Mouse (Mus musculus) erythroid progenitor cell, adult 5-6 weeks (primary cell): Measurements from ENCODE around the gene Tnf. TPM values are rescaled to one million over a fixed set of nuclear protein-coding genes. Genes with fewer than 3 reads are reported as not detected.

ENCODE experiments used
- ATAC-seq: replicated peaks from 2 replicates; pipeline ENCODE4 v1.8.0; 2016; ENCODE audit warnings: moderate number of reproducible peaks, mild to moderate bottlenecking, moderate TSS enrichment, inconsistent platforms; ENCODE audit not compliant: poor library complexity, low FRiP score, severe bottlenecking
- total RNA-seq, 2 experiments: library from RNA; stranded (forward) in 1 of 2; stranded (reverse) in 1 of 2; fragments of 150-400 nt in 1 of 2; fragments of 186-747, 209-891 nt in 1 of 2; gene quantifications; 2 replicates each; pipeline versions ENCODE4 v1.2.3 to v1.2.4; 2015 to 2017; ENCODE audit warnings: low replicate concordance in 2 of 2

Tnf gene
- total RNA-seq, 2 experiments from 2014 or later = 3.2 to 9.6 TPM

DNA sequence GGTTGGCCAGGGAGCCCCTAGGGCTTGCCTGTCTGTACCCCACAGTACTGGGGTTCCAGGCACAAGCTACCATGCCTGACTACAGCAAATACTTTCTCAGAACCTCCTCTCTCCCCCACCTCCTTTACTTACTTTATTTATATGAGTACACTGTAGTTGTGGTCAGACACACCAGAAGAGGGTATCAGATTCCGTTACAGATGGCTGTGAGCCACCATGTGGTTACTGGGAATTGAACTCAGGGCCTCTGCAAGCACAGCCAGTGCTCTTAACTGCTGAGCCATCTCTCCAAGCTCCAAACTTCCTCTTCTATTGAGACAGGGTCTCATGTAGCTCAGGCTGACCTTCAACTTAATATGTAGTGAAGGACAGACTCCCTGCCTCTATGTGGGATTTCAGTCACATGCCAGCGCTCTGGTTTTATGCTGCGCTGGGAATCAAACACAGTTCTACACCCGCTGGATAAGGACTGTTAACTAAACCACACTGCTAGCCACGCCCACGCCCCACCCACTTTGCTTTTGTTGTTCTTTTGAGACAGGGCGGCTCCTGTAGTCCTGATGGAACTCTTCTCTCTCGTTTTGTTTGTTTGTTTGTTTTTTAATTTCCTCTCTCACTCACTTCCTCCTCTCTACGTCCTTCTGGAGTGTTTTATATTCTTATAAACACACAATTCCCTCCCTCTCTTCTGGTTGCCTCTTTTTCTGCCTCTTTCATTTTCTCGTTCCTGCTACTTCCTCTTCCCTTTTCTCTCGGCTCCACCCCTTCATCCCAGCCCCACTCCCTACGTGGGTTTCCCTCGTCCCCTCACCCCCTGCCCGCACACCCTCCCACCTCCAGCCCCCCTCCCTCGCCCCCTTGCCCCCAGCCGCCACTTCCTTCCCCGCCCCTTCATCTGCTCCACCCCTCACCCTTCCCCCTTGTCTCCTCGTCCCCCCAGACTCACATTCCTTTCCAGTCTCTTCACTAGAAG, 15.9 kb downstream of the Tnf start:
- ATAC-seq = peak; percentile 56; the same call in 1 of the 2 replicates

DNA sequence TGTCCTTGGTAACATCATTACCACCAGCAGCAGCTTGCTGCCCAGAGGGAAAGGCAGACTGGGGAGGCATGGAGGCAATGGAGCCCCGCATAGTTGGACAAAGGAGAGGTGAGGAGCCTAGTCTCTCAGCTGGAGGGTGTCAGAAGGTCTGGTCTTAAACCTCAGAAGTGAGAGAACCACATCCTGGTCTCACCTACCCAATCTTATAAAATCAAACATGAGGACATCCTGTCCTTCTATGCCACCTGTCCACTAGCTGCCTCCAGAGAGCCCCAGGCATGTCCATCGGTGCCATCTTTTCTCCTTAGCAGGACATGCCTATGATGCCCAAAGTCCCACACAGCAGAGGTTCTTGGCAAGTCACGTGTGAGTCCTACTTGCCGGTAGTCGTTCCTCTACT, 21.7 kb downstream of the Tnf start:
- no peak for ATAC-seq

DNA sequence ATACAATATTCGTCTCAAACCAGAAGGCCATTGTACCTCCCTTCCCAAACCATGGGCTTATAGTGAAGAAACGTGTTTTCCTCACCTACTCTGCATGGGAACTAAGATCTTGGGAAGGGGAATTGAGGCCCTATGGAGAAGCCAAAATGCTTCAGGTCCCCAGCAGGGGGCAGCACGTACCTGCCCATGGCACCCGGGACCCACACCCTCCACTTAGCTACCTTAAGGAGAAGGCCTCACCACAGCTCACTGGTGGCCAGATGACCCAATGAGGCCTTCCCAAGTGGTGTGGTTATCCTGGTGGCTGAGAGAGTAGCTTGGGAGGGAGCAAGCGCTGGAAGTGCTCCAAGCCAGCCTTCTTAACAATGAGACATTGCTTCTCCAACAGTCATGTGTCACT, 23.3 kb downstream of the Tnf start:
- peak; percentile 89 for ATAC-seq

DNA sequence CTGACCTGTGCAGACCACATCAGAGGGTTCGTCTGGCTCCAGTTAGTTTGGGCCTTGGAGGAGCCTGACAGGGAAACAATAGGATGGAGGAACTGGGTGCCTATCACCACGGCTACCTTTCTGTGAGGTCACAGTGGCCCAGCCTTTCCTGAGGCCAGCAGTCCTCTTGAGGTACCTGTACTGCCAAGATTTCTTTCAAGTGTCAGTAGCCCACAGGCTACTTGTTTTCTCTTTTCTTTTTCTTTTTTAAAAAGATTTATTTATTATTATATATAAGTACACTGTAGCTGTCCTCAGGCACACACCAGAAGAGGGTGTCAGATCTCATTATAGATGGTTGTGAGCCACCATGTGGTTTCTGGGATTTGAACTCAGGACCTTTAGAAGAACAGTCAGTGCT, 25.8 kb downstream of the Tnf start, which contains the start of gene Aif1:
Aif1 (minus strand) TSS at position 101 of the 400 bp plus-strand sequence.
- ATAC-seq = no peak

DNA sequence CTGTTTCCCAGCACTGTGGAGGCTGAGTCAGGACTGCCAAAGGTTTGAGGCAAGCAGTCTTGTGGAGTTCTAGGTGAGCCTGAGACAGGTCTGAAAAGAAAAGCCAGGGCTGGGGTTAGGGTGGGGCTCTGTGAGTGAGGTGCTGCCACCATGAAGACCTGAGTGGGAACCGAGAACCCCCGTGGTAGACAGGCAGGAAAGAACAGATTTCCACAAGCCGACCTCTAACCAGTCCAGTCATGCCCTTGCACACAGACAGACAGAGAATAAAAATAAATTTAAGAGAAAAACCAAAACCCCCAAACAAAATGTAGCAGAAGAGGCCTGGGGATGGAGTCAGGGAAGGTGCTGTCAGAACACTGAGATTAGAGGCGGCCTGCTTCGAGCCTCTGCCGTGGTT, 26.4 kb downstream of the Tnf start:
- no peak for ATAC-seq

DNA sequence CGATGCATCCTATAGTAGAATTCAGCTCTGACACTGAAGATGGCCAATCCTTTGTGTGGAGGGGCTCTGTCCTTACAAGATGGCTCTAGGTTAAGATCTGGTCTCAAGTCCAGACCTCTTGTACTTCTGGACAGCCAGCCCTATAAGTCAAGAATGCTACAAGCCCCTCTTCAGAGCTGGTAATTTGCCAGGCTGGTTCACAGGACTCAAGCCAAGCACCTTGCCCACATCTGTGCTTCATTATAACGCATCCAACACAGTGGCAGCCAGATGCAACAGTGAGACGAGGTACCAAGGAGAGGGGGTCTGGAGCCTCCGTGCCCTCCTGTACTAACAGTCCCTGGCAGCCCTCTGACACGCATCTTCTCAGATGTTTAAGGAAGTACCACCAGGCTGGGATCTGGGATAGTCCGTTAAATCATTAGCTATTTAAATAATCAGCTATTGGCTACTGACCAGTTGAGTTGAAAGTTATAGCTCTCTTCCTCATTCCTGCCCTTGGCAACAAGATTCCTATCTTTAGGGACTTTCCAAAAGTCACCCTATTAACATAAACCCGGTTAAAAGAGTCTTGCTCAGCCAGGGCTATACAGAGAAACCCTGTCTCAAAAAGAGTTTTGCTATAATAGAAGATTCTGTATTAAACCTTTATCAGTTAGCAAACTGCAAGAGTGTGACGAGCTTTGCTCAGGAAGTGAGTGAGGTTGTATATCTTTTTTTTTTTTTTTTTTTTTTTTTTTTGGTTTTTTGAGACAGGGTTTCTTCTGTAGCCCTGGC, 27.4 kb downstream of the Tnf start:
- ATAC-seq = no peak

DNA sequence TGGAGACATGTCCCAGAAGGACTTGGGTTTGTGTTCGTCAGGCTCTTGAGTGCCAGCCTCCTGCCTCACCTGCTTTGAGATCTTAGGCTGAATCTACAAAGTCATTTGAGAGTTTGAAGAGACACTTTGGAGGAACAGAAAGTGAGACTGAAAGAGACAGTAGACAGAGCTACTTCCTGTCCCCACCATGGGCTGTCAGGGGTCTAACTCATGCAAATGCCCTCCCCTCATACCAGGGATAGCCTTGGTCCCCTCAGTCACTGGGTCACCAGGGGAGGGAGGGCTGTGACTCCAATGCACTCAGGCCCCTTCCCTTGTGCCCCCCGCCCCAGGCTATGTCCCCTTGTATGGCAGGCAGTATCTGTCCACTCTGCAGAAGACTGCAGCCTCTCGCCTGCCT, 28.5 kb downstream of the Tnf start:
- ATAC-seq = no peak

DNA sequence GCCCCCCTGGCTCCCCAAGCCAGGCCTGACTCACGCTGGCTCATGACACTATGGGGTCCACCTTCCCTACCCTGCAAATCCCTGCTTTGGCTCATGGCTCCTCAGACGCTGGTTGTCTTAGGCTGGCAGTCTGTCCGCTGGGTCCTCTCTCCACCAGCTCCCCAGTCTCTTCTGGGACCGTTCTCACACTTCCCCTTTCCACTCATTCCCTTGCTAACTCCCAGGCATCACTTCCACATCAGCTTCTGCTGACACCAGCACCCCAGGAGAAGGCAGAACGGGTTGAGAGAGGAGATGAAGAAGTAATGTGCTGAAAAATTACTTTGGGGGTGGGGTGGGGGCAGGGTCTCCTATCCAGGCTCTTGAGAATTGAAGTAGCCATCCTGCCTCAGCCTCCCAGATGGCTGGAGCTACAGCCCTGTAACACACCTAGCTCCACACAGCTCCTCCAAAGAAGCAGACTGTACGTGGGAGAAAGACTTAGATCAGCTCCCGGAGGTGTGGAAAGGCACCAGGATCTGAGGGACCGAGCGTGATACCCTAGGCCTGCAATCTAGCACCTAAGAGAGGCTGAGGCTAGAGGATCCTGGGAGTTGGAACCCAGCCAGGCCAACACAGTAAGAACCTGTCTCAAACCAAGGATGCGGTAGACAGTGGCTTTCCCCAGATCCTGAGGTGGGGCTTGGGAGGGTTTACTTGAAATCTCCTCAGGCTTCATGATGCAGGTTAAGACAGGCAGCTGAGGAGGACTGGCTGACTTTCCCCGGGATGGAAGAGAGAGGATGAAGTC, 29.2 kb downstream of the Tnf start:
- no peak for ATAC-seq

DNA sequence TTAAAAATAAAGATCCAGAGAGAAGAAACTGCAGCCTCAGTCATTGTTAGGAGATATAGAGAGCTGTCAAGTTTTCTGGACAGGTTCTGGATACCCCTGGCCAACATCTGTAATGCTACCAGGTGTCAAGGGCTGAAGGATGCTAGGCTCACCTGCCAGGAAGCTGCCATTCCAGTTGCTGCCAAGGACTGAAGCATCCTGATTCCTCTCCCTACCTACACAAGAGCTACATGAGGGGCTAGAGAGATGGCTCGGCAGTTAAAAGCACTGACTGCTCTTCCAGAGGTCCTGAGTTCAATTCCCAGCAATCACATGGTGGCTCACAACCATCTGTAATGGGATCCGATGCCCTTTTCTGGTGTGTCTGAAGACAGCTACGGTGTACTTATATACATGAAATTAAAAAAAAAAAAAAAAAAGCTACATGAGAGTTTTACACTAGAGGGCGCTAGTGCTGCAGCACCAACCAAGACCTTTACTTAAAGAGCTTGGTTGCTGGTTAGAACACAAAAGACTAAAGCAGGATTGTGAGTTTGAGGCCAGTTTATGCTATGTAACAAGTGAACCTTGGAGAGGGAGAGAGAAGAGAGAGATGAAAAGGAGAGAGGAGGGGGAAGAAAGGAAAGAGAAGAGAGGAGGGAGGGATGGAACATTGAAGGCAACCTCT, 33.1 kb downstream of the Tnf start:
- ATAC-seq = no peak

DNA sequence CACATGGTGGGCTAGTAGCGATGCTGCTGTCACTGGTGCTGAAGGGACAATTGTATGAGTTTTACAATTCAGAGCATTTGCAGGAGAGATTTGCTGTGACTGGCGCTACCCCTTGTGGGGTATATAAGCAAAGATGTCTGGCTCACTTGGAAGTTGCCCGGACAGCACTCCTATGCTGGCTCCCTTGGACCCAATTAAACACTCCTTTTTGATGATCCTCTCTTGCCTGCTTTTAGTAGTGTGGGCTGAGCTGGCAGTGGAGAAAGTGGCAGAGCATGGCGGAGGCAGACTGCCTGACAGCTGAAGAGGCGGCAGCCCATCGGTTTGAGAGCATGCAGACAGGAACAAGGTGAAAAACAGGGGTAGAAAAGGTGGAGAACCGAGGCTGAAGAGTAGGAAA, 34.0 kb downstream of the Tnf start:
- ATAC-seq = no peak

DNA sequence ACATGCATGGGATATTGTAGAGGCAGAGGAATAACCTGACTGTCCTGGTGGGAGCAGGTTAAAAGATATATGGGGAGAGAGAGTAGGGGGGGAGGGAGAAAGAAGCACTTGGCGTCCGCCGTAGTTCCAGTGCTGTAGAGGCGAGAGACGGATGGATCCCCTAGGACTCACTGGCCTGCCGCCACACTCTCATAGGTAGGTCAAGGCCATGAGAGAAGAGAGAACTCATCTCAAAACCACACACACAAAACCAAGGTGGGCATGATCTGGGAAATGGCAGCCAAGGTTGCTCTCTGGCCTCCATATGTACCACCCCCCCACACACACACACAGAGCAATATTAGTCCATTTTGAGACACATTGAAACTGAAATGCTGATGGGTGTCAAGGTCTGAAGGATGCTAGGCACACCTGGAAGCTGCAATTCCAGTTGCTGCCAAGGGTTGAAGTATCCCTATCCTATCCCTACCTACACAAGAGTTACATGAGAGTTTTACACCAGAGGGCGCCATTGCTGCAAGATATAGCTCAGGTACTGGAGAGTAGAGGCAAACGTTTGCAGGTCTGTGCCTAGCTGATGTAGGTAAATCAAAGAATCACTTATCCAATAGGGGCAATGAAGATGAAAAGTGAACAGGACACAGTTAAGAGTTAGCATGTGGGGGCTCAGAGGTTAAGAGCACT, 35.3 kb downstream of the Tnf start:
- no peak for ATAC-seq

DNA sequence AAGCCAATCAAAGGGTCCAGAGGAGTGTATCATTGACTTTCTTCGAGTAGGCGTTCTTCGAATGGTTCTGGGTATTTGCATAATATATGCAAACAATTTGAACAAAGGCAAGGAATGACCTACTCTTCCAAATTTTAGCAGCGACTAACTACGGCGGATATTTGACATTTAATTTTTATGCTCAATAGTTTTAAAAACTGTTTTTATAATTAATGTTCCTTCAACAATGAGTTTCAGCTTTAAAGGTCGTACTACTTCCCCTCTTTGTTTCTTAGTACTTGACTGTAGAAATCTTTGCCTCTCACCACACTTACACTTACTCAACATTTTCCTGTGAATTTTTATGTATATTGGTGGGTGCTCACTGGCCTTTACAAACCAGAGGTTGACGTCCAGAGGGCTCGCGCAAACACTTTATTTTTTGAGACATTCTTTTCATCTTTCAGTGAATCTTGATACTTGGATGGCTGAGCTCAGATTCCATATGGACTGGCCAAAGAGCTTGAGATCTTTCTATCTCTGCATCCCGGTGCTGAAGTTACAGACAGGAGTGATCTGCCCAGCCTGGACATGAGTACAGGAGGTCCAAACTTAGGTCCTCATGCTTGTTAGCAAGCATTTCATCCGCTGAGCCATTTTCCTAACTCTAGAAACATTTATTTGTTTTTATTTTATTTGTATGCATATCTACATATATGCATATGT, 36.2 kb downstream of the Tnf start:
- no peak for ATAC-seq

DNA sequence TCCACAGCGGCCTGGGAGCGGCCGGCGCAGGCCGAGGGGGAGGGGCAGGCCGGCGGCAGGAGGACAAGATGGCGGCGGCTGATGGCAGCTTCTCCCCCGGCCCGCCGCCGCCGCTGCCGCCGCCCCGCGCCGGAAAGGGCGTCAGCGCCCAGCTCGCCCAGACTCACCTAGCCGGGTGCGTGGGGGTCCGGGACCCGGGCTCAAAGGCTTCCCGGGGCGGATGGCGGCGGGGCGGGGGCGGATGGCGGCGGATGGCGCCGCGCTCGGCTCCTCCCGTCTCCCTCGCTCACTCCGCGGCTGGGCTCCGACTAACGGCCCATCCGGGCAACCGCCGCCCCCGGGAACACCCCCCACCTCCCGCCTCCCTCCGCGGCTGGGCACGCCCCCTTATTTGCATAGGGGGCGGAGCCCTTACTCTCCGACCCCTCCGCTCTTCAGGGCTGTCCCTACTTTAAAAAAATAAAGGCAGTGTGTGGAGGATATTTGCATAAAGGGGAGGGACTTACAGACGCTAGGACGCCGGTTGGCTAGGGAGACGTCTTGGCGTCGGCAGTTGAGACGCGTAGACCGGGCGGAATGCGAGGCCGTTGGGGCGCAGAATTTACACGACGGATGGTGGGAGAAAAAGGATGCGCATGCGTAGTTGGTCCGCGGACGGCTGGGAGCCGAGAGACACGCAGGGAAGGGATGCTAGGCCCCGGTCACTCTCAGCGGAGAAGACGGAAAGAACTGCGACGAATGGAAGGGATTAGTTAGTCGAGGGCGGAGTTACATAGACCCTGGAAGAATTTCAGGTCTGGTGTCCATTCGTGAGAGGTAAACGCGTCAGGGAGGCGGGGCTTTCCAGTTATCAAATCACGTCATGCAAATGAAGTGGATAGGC, 37.0 kb downstream of the Tnf start, which contains the start of gene Prrc2a:
Prrc2a (minus strand) TSS at position 330 of the 883 bp plus-strand sequence.
- ATAC-seq = peak; percentile 93

DNA sequence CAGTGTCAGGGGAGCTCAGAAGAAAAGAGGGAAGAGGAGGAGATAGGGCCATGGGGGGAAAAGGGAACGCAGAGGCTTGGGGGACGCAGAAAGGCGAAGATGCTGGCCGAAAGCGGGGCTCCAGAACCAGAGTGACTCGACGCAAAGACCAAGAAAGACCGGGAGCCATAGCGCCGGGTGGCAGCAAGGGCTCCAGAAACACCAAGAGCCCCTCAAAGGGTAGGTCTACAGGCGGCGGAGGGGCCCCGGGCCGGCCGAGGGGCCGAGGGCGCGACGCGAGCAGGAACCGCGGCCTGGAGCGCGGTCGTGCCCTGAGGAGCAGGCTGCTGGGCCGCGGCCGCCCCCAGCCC, 37.6 kb downstream of the Tnf start:
- no peak for ATAC-seq

DNA sequence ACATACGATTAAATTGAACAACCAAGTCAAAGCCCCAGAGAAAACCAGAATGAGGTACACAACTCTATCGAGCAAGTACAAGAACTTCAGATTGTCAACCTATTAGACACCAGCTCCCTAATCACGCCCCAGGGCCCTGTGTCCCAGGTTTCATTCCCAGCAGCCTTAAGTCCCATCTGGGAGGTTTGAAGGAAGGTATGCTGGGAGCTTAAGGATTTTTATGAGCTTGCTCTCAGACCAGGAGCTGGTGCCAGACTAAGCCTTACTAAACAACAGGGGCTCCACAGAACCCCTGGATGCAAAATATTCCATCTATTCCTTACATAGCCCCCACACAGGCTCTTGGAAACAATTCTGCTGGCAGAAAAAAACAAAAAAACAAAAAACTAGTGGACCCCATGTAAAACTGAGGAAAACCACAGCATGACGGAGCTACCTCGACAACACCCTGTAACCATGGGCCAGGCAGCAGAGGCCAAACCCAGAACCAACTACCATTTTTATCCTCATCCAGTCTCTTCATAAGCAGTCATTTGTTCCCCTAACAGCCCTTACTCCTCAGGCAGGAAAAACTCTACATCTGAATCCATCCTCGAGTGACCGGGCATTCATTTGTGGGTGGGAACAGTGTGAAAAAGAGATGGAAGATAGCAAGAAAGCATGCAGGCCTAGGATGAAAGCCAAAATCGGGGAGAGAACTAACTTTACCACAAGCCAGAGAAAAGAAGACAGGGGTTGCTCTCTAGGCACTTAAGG, 38.3 kb downstream of the Tnf start:
- ATAC-seq = no peak

DNA sequence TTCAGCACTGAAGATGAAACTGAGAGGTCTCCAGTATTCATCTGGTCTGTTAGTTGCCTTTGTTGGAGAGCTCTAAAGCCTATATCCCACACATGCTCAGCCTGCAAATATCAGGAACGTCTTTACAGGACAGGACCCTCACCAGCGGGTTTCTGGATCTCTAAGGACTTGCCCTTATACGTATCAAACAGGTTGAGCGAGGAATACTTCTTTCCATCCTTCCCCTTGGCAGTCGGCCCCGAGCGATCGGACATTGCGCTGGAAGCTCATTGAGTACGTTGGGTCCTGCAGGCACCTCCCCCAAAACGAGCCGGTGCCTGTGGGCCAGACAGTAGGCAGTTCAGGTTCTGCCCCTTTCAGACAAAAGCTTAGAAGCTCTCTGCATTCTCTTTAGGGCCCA, 39.1 kb downstream of the Tnf start:
- no peak for ATAC-seq

DNA sequence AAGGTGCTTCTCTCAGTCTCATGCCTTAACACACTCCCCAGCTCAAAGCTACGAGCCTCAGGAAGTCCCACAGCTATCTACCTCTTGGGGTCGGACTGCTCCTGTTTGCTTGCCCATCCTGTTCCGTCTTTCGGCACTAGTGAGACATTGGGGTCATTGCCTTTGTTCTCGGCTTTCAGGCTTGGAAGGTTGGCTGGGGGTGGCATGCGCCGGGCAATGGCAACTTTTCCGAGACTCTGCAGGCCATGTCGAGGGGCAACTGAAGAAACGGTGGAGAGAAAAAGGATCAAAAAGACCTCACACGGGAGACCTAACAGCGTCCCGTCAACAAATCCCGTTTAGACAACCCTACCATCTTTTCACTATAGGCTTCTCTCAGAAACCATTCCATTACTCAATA, 39.7 kb downstream of the Tnf start:
- no peak for ATAC-seq
